Mouse (Mus musculus) embryonic facial prominence, embryonic 11.5 days (tissue): ENCODE data around the gene Mettl27. TPM values are rescaled to one million over a fixed set of nuclear protein-coding genes. Genes with fewer than 3 reads are reported as not detected.
"Not testable (repeated sequence)": the region's sequence is repeated elsewhere in the genome, so short reads cannot be mapped to it uniquely, and the experiment has no call there.

Experiments used
- ATAC-seq: fragments of 200-750 bp; cut with Nextera tagmentation; replicated peaks from 2 replicates; pipeline ENCODE4 v1.8.0; 2017; ENCODE audit warnings: low read depth; ENCODE audit not compliant: insufficient number of reproducible peaks, low FRiP score, low TSS enrichment
- DNase-seq: peaks from one replicate; pipeline ENCODE4 v3.0.0-alpha.2; 2015; ENCODE audit warnings: low spot score
- H3K27ac ChIP-seq: fragments of 300-500 bp; sonication (generic); replicated peaks from 2 replicates; pipeline ENCODE4 v1.5.1; 2014; ENCODE audit warnings: mild to moderate bottlenecking, low read depth, low read length, control low read depth
- H3K27me3 ChIP-seq: fragments of 300-500 bp; sonication (generic); 2 replicates; pipeline ENCODE4 v1.6.1; 2014; ENCODE audit warnings: mild to moderate bottlenecking, low read length, moderate library complexity, mixed read lengths; ENCODE audit not compliant: control insufficient read depth, insufficient read depth
- H3K36me3 ChIP-seq: fragments of 300-500 bp; sonication (generic); replicated peaks from 2 replicates; pipeline ENCODE4 v1.6.1; 2014; ENCODE audit warnings: low read depth, mild to moderate bottlenecking, low read length, moderate library complexity, mixed read lengths; ENCODE audit not compliant: control insufficient read depth, insufficient read depth
- H3K4me1 ChIP-seq: fragments of 300-500 bp; sonication (generic); 2 replicates; pipeline ENCODE4 v1.6.1; 2014; ENCODE audit warnings: low read length, mixed read lengths; ENCODE audit not compliant: control insufficient read depth, insufficient read depth
- H3K4me2 ChIP-seq: fragments of 300-500 bp; sonication (generic); 2 replicates; pipeline ENCODE4 v1.6.1; 2014; ENCODE audit warnings: low read depth, mild to moderate bottlenecking, control low read depth, low read length, moderate library complexity
- H3K4me3 ChIP-seq: fragments of 300-500 bp; sonication (generic); 2 replicates; pipeline ENCODE4 v1.5.1; 2014; ENCODE audit warnings: low read depth, low read length, control low read depth
- H3K9ac ChIP-seq: fragments of 300-500 bp; sonication (generic); replicated peaks from 2 replicates; pipeline ENCODE4 v1.6.1; 2014; ENCODE audit warnings: mild to moderate bottlenecking, control low read depth, low read length
- H3K9me3 ChIP-seq: fragments of 300-500 bp; sonication (generic); replicated peaks from 2 replicates; pipeline ENCODE4 v1.6.1; 2016; ENCODE audit warnings: mild to moderate bottlenecking, low read length, inconsistent platforms, mixed read lengths; ENCODE audit not compliant: control insufficient read depth
- WGBS: fragments of 180-500 bp; shearing (Covaris S2); extraction: QIAGEN DNeasy Blood & Tissue Kit; methylation state at CpG from one replicate; pipeline ENCODE4 v1.1.7; 2014; 5-methylcytosine and 5-hydroxymethylcytosine counted together
- polyA plus RNA-seq: library from polyadenylated mRNA; unstranded; fragments of >200 nt; fragmentation: Nextera tagmentation; extraction: Ambion mirVana; gene quantifications from 2 replicates; pipeline ENCODE4 v1.2.1, GENCODE M21; 2014

The Mettl27 gene
- polyA plus RNA-seq, 1 experiment from 2014 or later: 9.7 TPM

DNA sequence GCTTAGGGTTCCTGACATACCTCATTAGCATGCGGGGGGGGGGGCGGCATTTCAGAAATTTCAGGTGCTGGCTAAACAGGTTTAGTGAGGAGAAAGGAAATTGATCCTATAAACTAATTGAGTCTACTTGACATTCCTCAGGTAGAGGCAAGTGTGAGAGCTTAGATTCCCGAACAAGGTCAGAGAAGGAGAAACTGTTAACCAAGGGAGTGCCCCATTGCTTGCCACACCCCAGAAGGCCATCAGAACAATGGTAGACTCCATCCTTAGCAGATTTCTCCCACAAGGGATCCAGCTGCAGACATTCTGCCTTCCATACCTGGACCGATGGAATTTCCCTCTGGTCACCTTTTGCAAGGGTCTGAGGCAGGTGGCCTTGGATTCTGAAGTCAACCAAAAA is 5.4 kb upstream of the Mettl27 start:
- H3K9me3 ChIP-seq: no peaks in the 10 kb centered on the region
- H3K36me3 ChIP-seq: no peaks in the 10 kb centered on the region
- no peak overlapping the region for H3K27ac ChIP-seq
- no peak for ATAC-seq
- no peaks in the 10 kb centered on the region for H3K27me3 ChIP-seq
- H3K9ac ChIP-seq: no peak overlapping the region
- 82% methylated on average over 4 of the region's 4 CpGs for WGBS
- no peak overlapping the region for H3K4me3 ChIP-seq
- H3K4me1 ChIP-seq: no peaks in the 10 kb centered on the region
- no peak for DNase-seq
- H3K4me2 ChIP-seq: no peak overlapping the region

DNA sequence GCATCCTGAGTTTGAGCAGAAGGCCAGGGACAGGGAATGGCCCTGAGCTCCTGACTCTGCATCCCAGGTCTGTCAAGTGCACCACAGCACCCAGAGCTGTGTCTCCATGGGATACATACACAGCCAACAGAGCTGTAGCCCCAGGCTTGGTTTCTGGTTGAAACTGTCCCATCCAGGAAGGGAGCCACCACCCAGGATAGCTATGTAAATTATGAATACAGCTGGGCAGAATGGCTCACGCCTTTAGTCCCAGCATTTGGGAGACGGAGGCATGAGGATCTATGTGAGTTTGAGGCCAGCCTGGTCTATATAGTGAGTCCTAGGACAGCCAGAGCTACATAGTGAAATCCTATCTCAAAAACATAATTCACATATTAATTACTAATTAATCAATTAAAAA is 2.2 kb upstream of the Mettl27 start:
- Histone ChIP-seq H3K27ac (no peak overlapping the region), H3K4me3 (no peak overlapping the region), H3K9me3 (no peaks in the 10 kb centered on the region), H3K9ac (no peak overlapping the region), H3K4me1 (no peaks in the 10 kb centered on the region), H3K27me3 (no peaks in the 10 kb centered on the region), H3K4me2 (no peak overlapping the region), H3K36me3 (no peaks in the 10 kb centered on the region)
- DNase-seq (no peak), ATAC-seq (no peak)
- 91% methylated on average over 2 of the region's 2 CpGs for WGBS

DNA sequence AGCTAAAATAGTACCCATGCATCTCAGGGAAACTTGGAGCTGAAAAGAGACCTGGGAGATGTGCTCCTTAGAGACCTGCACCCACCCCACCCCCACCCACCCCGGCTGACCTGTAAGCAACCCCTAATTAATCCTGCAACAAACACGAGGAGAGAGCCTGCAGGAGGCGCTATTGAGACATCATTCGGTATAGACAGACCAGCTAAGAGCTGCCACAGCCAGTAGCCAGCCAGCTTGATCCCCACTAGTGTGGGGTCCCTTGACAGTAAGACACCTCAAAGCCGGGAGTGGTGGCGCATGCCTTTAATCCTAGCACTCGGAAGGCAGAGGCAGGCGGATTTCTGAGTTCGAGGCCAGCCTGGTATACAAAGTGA is 722 bp downstream of the Mettl27 start:
- H3K27me3 ChIP-seq: no peaks in the 10 kb centered on the region
- no peaks in the 10 kb centered on the region for H3K36me3 ChIP-seq
- ATAC-seq (no peak), DNase-seq (peak; percentile 66)
- H3K4me3 ChIP-seq: peak overlapping the region; percentile 74
- peak overlapping the region; percentile 88 for H3K4me2 ChIP-seq
- H3K9me3 ChIP-seq: no peaks in the 10 kb centered on the region
- no peaks in the 10 kb centered on the region for H3K4me1 ChIP-seq
- peak overlapping the region; percentile 78 for H3K9ac ChIP-seq
- no peak overlapping the region for H3K27ac ChIP-seq
- WGBS: 47% methylated on average over 9 of the region's 9 CpGs

DNA sequence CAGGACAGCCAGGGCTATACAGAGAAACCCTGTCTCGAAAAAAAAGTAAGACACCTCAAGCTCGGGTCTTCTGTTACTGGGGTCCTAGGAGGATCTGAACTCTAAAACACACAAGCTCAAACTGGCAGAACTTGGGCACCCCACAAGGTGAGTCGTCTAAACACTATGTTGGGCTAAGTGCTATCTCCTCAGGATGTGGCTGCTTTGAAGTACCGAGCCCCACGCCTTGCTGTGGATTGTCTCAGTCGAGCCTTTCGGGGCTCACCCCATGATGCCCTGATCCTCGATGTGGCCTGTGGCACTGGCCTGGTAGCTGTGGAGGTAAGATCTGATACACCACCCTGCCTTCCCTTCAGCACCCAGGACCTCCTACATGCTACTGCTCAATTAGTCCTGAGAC is 1.1 kb downstream of the Mettl27 start:
- WGBS: 94% methylated on average over 8 of the region's 8 CpGs
- no peak overlapping the region for H3K4me3 ChIP-seq
- no peaks in the 10 kb centered on the region for H3K4me1 ChIP-seq
- no peaks in the 10 kb centered on the region for H3K36me3 ChIP-seq
- no peak overlapping the region for H3K9ac ChIP-seq
- ATAC-seq (no peak), DNase-seq (no peak)
- no peaks in the 10 kb centered on the region for H3K27me3 ChIP-seq
- H3K4me2 ChIP-seq: no peak overlapping the region
- H3K27ac ChIP-seq: no peak overlapping the region
- H3K9me3 ChIP-seq: no peaks in the 10 kb centered on the region

DNA sequence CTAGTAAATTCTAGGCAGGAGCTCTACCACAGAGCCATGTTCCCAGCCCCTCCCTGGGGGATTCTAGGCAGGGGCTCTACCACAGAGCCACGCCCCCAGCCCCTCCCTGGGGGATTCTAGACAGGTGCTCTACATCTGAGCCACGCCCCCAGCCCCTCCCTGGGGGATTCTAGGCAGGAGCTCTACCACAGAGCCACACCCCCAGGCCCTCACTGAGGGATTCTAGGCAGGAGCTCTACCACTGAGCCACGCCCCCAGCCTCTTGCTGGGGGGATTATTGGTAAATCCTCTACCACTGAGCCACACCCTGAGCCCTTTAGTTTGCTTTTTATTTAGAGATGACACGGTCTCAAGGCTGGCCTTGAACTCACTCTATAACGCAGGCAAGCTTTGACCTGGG is 1.5 kb downstream of the Mettl27 start:
- not testable (repeated sequence) for H3K9me3 ChIP-seq, H3K36me3 ChIP-seq, H3K9ac ChIP-seq, H3K4me1 ChIP-seq, H3K27me3 ChIP-seq, H3K4me2 ChIP-seq, H3K27ac ChIP-seq, DNase-seq, H3K4me3 ChIP-seq, ATAC-seq
- 82% methylated on average over 5 of the region's 5 CpGs for WGBS

DNA sequence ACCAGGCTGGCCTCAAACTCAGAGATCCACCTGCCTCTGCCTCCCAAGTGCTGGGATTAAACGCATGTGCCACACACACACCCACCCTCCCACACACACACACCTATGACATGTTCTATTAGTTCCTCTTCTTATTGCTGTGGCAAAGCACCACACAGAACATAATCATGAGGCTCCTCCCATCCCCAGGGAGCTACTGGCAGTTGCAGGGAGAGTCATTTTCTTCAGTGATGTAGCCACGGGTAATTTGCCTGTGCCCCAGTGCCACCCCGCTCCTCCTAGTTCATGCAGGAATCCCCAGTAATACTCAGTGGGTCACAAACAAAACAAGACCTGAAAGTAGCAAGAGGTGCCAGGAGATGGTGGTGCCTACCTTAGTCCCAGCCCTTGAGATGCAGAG is 2.5 kb downstream of the Mettl27 start:
- 89% methylated on average over 3 of the region's 3 CpGs for WGBS
- Histone ChIP-seq H3K4me3 (no peak overlapping the region), H3K36me3 (no peaks in the 10 kb centered on the region), H3K4me1 (no peaks in the 10 kb centered on the region), H3K9me3 (no peaks in the 10 kb centered on the region), H3K27me3 (no peaks in the 10 kb centered on the region), H3K9ac (no peak overlapping the region), H3K4me2 (no peak overlapping the region), H3K27ac (no peak overlapping the region)
- DNase-seq (no peak), ATAC-seq (no peak)

DNA sequence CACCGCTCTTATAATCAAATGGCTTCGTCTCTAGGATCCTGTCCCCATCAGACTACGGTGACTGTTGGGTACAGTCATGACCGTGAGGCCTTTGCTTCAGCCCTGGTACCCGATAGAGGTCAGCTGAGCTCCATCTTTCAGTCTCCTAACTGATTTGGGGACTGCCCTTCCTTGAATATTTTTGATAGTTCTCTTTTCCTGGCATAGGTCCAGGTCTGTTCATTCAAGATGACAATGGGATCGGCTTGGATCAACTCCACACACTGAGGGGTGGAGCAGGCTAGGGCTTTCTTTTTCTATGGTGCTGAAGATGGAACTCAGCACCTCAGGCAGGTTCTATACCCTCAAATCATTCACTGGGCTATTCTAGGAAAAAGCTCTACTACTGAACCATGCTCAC is 3.9 kb downstream of the Mettl27 start:
- Histone ChIP-seq H3K36me3 (no peaks in the 10 kb centered on the region), H3K4me2 (no peak overlapping the region), H3K9ac (no peak overlapping the region), H3K4me1 (no peaks in the 10 kb centered on the region), H3K4me3 (no peak overlapping the region), H3K9me3 (no peaks in the 10 kb centered on the region), H3K27ac (no peak overlapping the region), H3K27me3 (no peaks in the 10 kb centered on the region)
- no peak for DNase-seq
- WGBS: 91% methylated on average over 6 of the region's 6 CpGs
- no peak for ATAC-seq

DNA sequence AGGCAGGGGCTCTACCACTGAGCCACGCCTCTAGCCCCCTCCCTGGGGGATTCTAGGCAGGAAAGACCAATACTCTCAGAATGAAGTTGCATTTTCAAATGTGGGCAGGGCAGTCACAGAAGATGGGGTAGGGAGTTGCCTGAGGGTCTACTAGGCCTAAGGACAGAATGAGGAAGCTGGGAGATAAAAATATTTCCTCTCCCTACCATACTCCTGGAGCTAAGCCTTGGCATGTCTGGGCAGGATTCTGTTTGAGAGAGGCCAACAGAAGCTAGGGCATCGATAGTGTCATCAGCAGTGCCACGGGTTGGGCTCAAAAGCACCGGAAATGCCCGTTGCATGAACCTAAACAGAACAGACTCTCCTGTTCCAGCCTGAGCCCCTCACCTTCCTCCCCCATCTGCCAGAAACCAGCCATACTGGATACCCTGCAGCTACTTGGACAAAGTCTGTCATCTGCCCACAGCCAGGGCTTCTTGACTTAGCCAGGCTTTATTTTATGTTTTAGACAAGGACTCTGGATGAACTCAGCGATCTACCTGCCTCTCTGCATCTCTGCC is 4.5 kb downstream of the Mettl27 start:
- H3K27ac ChIP-seq: no peak overlapping the region
- no peaks in the 10 kb centered on the region for H3K9me3 ChIP-seq
- WGBS: 84% methylated on average over 6 of the region's 6 CpGs
- no peak for ATAC-seq
- H3K4me3 ChIP-seq: no peak overlapping the region
- H3K27me3 ChIP-seq: no peaks in the 10 kb centered on the region
- H3K4me1 ChIP-seq: no peaks in the 10 kb centered on the region
- H3K36me3 ChIP-seq: no peaks in the 10 kb centered on the region
- DNase-seq: no peak
- no peak overlapping the region for H3K4me2 ChIP-seq
- no peak overlapping the region for H3K9ac ChIP-seq
